Mouse (Mus musculus) kidney, adult 11 months (tissue): ENCODE measurements around the gene Ank2.
"Not testable (repeated sequence)": the region's sequence is repeated elsewhere in the genome, so short reads cannot be mapped to it uniquely, and the experiment has no call there.

Source experiments
- DNase-seq: peaks from one replicate; pipeline ENCODE4 v3.0.0; 2022

Ank2 gene

GRCm38 (mm10) chr3:127348926-127349325 is 150.2 kb downstream of the Ank2 start:
- no peak for DNase-seq

DNA sequence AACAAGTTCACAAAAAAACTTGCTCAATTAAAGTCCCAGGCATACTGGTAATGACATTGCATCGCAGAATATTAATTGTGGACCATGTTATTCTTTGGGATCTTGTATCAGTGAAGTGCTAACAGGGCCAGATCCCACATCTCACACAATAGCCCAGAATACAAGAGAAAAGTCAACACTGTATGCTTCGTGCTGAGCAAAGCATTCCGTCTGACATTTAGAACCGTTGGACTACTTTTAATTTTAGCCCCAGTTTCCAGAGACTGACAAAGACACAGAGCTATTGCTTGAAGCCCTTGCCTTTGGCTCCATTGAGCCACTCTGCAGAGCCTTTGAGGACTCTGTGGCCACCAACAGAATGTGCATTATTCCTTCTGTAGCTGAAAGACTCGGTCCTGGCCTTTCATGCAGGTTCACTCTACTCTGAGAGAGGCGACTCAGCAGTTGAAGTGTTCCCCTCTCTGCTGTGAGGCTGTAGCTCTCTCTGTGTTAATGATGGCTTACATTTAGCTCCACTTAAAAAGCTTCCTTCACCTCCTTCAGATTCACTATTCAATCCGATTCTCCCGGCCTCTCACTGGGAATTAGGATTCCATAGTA is 153.2 kb downstream of the Ank2 start:
- DNase-seq = no peak

- no peak for DNase-seq
Observed at GRCm38 (mm10) chr3:127341300-127341699, 157.8 kb downstream of the Ank2 start.

GRCm38 (mm10) chr3:127334876-127335275 is 164.3 kb downstream of the Ank2 start:
- no peak for DNase-seq

DNA sequence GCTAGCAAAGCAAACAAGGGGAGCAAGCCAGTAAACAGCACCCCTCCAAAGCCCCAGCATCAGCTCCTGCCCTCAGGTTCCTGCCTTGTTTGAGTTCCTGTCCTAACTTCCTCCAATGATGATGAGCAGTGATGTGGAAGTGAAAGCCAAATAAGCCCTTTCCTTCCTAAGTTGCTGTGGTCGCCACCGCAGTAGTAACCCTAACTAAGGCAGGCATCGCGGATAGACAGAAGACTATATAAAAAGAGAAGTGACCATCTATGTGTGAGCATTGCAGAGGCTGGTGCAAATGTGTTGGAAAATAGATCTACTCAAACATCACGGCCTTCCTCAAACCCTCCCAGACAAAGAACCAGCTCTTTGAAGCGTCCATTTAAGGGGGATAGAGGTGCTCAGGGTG is 167.6 kb downstream of the Ank2 start:
- DNase-seq = no peak

DNA sequence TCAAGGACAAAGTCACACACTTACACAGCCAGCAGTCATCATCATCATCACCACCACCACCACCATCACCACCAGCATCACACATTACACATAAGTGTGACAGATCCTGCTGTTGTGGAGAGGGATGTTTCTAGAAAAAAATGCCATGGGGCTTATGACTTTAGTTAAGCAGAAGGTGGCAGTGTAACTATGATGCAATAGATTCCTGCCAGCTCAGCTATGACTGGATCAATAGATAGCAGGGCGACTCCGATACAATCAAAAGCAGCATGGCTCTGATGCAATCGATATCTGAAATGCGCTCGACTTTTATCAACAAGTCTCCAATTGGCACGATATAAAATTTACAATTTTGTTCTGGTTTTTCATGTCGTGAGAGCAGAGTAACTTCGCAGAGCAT is 172.8 kb downstream of the Ank2 start:
- DNase-seq = no peak

DNA sequence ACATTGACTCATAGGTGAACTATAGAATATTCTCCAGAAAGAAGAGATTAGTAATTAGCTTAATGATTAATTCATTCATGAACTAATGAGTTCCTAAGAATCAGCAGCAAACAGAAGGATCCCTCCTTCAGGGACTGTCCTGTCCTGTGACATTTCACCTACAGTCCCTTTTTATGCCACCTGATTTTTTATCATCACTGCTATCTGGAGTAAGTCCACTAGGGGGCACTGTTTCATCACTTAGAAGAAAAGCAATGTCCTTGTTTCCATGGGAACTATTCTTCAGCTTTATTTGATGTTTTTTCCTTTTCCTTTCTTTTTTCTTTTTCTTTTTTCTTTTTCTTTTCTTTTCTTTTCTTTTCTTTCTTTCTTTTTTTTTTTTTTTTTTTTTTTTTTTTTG is 176.3 kb downstream of the Ank2 start:
- DNase-seq = no peak

GRCm38 (mm10) chr3:127321645-127322044 is 177.5 kb downstream of the Ank2 start:
- DNase-seq = no peak

DNA sequence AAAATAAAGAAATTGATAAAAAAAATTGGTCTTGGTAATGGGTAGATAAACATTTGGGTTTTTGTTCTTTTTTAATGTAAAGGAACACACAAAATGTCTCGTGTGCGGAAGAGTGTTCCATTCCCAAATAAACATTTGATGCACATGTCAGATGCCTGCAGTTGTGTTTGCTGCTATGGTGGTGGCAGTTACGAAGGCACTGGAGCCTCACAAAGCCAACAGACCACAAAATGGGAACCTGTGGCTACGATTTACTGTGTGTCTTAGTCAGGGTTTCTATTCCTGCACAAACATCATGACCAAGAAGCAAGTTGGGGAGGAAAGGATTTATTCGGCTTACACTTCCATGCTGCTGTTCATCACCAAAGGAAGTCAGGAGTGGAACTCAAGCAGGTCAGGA is 178.1 kb downstream of the Ank2 start:
- not testable (repeated sequence) for DNase-seq

GRCm38 (mm10) chr3:127320311-127320710 is 178.8 kb downstream of the Ank2 start:
- DNase-seq = no peak

DNA sequence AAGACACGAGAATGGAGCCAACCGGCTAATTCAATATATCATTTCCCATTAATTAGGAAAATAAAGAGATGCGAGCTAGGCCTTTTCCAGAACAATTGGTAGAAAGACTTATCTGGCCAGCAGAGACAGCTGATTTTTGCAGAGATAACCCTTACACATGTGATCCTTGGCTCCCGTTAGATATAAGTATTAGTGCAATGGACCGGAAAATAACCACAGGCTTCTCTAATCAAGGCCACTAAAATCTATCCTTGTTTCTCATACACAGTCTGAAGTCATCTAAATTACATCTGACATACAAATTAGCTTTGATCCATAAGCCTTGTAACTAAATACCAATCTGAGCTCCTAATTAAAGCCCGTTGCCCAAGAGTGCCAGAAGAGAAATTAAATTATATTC is 181.5 kb downstream of the Ank2 start:
- DNase-seq = no peak

DNA sequence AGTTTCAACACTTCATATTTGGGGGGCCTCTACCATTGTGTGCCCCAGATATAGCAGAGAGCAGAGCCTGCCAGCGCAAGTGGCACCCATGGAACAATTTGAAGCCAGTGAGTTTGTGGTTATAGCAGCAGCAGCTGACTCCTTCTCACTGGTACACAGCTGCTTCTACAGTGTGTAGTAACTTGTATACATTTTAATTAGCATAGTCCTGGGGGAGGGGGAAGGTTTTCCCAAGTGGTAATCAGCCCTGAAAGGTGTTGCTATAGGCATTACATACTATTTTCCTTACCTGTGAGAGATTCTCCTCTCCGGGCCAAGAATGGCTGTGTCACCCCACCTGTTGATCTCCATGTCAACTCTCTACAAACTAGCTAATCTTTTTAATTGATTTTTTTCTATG is 182.4 kb downstream of the Ank2 start:
- DNase-seq = no peak

DNA sequence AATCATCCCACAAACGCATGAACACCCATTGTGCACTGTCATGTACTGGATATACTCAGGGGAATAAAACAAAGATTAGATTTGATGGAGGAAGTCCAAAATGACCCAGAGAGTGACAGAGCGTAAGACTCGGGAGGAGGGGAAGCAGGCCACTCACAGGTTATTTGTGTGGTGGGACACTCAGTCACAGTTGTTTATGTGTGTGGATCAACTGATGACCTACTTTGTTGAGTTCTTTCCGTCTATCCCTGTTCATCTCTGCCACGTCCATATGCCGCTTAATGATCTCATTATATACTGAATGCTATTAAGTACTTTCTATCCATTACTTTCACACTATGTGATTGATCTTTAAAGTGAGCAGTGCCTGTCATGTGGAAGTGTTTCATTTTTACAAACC is 187.6 kb downstream of the Ank2 start:
- DNase-seq = no peak

DNA sequence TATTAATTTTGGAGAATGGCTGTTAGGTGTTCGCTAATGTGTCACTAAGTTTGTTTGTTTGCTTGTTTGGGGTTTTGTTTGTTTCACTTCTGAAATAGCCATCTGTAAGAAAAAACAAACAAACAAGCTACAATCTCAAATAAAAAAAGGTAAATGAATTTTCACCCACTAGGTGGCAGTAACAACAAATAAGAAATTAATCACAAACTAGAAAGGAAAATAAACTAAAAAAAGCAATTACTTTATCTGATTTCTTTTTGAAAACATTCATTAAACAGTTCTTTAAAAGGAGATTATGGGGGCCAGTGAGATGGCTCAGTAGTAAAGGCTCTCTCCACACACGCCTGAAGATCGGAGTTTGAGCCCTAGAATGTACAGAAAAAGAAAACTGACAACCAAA is 189.1 kb downstream of the Ank2 start:
- no peak for DNase-seq

DNA sequence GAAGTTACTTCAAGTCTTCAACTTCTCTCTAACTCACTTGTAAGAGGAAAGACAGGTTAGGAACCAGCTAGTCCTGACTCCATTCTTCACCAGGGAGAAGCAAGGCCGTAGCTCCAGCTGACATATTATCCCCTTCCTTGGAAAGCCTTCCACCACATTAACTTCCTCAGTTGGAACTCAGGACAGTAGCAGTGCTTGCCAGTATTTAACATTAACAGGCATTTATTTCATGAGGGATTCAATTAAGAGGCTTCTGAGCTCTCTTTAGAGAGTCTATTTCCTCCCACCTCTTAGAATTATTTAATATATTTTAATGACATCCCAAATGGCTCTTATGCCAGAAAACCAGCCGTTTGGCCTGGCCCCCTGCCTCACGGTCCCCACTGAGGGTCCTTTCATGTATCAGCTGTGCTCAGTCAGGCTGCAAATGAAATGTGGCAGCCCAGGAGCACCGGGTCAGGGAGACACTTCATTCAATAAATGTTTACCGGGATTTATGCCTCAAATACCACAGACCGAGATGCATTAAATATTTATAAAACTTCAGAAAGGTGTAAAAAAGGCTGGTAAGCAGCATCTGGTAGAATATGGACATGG is 195.1 kb downstream of the Ank2 start:
- no peak for DNase-seq

GRCm38 (mm10) chr3:127303041-127303440 is 196.1 kb downstream of the Ank2 start:
- DNase-seq = no peak

DNA sequence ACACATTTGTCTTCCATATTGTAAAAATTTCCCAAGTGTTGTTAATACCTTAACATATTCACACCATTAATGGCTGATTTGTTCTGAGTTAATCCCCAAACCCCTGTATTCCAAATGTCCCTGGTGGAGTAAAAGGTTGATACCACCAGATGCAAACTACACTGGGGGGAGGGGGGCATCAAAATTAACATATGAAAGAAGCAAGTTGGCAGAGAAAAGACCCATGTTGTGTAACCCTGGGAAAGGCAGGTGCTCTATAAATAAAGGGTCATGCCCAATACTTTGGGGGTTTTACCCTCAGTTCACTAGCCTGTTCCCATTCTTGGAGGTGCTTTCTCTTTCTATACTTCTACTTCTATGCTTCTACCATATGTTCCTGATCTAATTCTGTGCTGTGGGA is 198.4 kb downstream of the Ank2 start:
- DNase-seq = no peak

DNA sequence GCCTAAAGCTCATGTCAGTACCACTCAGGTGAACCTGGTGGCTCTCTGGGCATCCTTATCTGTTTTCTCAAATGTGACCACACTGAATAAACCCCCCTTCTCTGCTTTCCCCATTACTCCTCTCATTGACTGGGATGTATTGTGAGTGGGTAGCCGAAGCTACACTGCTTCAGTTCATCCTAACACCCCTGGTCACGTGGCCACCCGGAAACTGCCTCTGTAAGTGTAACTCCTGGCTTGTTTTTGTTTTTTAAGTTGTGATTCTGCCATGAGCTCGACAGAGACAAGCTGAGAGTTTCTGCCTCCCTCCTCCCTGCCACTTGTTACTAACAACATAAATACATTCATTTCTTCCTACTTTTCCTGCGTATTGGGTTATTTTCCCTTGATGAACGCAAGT is 203.2 kb downstream of the Ank2 start:
- no peak for DNase-seq

- no peak for DNase-seq
Observed at GRCm38 (mm10) chr3:127294610-127295349, 204.4 kb downstream of the Ank2 start.

GRCm38 (mm10) chr3:127294079-127294478 is 205.1 kb downstream of the Ank2 start:
- no peak for DNase-seq

DNA sequence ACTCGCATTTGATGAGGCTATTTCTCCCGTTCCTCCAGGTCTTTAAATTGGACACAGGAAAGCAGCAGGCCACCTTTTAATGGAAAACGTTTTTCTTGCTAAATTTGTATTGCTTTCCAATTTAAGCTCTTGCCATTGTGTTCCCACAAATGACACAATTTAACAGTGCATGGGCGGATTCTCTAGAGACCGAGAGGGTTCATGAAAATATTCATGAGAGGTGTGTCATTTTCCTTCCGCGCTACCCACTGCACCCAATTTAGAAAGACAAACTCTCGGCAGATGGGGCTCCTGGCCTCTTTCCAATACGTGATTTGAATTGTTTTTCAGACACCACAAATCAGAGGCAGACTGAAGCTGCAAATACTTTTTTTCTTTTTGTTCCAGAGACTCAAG is 205.7 kb downstream of the Ank2 start:
- no peak for DNase-seq

- DNase-seq = no peak
Observed at GRCm38 (mm10) chr3:127292864-127293478, 206.2 kb downstream of the Ank2 start.

- DNase-seq = no peak
Observed at GRCm38 (mm10) chr3:127282277-127282676, 216.9 kb downstream of the Ank2 start.

- DNase-seq = no peak
Observed at GRCm38 (mm10) chr3:127281390-127281789, 217.8 kb downstream of the Ank2 start.
